Mouse (Mus musculus) spleen, embryonic (tissue): Measurements from ENCODE around the gene Cyp26b1.

ENCODE experiments used
- CTCF ChIA-PET: fragments of 350-600 bp; sonication (Branson Sonifier 250); formaldehyde crosslinking; loops from one replicate; lab custom pipeline; 2022; lab: Charles Lee

Cyp26b1 gene

GRCm38 (mm10) chr6:84593693-84594092, at the start of gene Cyp26b1:
Gene Cyp26b1 (minus strand): TSS chr6:84593908.
- CTCF ChIA-PET, result no interaction called here

GRCm38 (mm10) chr6:84641062-84641431, 47.3 kb upstream of the Cyp26b1 start:
- CTCF ChIA-PET, result no interaction called here

GRCm38 (mm10) chr6:84640324-84641061, 46.8 kb upstream of the Cyp26b1 start:
- CTCF ChIA-PET, result no interaction called here

- CTCF ChIA-PET, result no interaction called here
Measured at GRCm38 (mm10) chr6:84638206-84638605, 44.5 kb upstream of the Cyp26b1 start.

GRCm38 (mm10) chr6:84631588-84631987, 37.9 kb upstream of the Cyp26b1 start:
- CTCF ChIA-PET, result no interaction called here

GRCm38 (mm10) chr6:84630276-84630675, 36.6 kb upstream of the Cyp26b1 start:
- CTCF ChIA-PET, result no interaction called here

GRCm38 (mm10) chr6:84628831-84629230, 35.1 kb upstream of the Cyp26b1 start:
- CTCF ChIA-PET, result no interaction called here

- CTCF ChIA-PET, result interaction anchor here (0.6 kb wide), 1 partner anchor 850 kb away, joined by 5 read pairs; no protein-coding TSS in a partner anchor
Measured at GRCm38 (mm10) chr6:84626398-84626797, 32.7 kb upstream of the Cyp26b1 start.

- CTCF ChIA-PET, result no interaction called here
Measured at GRCm38 (mm10) chr6:84619166-84619565, 25.5 kb upstream of the Cyp26b1 start.

GRCm38 (mm10) chr6:84617051-84617450, 23.3 kb upstream of the Cyp26b1 start:
- CTCF ChIA-PET, result no interaction called here

- CTCF ChIA-PET, result no interaction called here
Measured at GRCm38 (mm10) chr6:84616586-84616985, 22.9 kb upstream of the Cyp26b1 start.

- CTCF ChIA-PET, result no interaction called here
Measured at GRCm38 (mm10) chr6:84613561-84613960, 19.9 kb upstream of the Cyp26b1 start.

- CTCF ChIA-PET, result no interaction called here
Measured at GRCm38 (mm10) chr6:84601136-84601889, 7.6 kb upstream of the Cyp26b1 start.

GRCm38 (mm10) chr6:84599296-84599695, 5.6 kb upstream of the Cyp26b1 start:
- CTCF ChIA-PET, result interaction anchor here (0.7 kb wide), 1 partner anchor 8 kb away, joined by 4 read pairs; no protein-coding TSS in a partner anchor

- CTCF ChIA-PET, result interaction anchor here (0.7 kb wide), 1 partner anchor 7 kb away, joined by 4 read pairs; no protein-coding TSS in a partner anchor
Measured at GRCm38 (mm10) chr6:84598725-84599124, 5.0 kb upstream of the Cyp26b1 start.

GRCm38 (mm10) chr6:84594626-84595025, 918 bp upstream of the Cyp26b1 start:
- CTCF ChIA-PET, result no interaction called here

- CTCF ChIA-PET, result interaction anchor here (0.6 kb wide), 1 partner anchor 8 kb away, joined by 4 read pairs; no protein-coding TSS in a partner anchor
Measured at GRCm38 (mm10) chr6:84590961-84591745, 2.6 kb downstream of the Cyp26b1 start.

- CTCF ChIA-PET, result interaction anchor here (0.5 kb wide), 1 partner anchor 578 kb away, joined by 6 read pairs; no protein-coding TSS in a partner anchor
Measured at GRCm38 (mm10) chr6:84589742-84590686, 3.7 kb downstream of the Cyp26b1 start.

- CTCF ChIA-PET, result no interaction called here
Measured at GRCm38 (mm10) chr6:84588895-84589652, 4.6 kb downstream of the Cyp26b1 start.
